Mouse (Mus musculus): ENCODE measurements around the gene Tmprss12. TPM values are rescaled to one million over a fixed set of nuclear protein-coding genes. Genes with fewer than 3 reads are reported as not detected.
A peak's percentile ranks its signal among the peaks of the same experiment; 100 is the strongest.
"Not testable (repeated sequence)": the region's sequence is repeated elsewhere in the genome, so short reads cannot be mapped to it uniquely, and the experiment has no call there.

Tmprss12 gene
- total RNA-seq, 2 experiments from 2014 or later: not detected

- no peak for DNase-seq
- intact Hi-C loops (cut with DNase I): loop anchor here (5.0 to 10.0 kb wide), 2 partner anchors 58 to 296 kb away; no protein-coding TSS in a partner anchor
Observed at GRCm38 (mm10) chr15:100320295-100320905, 39.8 kb downstream of the Tmprss12 start.

GRCm38 (mm10) chr15:100321134-100321533 lies 40.5 kb downstream of the Tmprss12 start:
- peak; percentile 58 to 64 for DNase-seq
- intact Hi-C loops (cut with DNase I): loop anchor here (5.0 to 10.0 kb wide), 2 partner anchors 59 to 296 kb away; no protein-coding TSS in a partner anchor

- DNase-seq: no peak
- intact Hi-C loops (cut with DNase I): loop anchor here (5.0 to 10.0 kb wide), 2 partner anchors 62 to 299 kb away; no protein-coding TSS in a partner anchor
Observed at GRCm38 (mm10) chr15:100324021-100324591, 43.5 kb downstream of the Tmprss12 start.

GRCm38 (mm10) chr15:100325235-100325634 lies 44.6 kb downstream of the Tmprss12 start:
- intact Hi-C loops (cut with DNase I): loop anchor here (10.0 kb wide), 1 partner anchor 300 kb away; no protein-coding TSS in a partner anchor
- no peak for DNase-seq

- intact Hi-C loops (cut with DNase I): loop anchor here (10.0 kb wide), 1 partner anchor 303 kb away; no protein-coding TSS in a partner anchor
- DNase-seq: not testable (repeated sequence)
Observed at GRCm38 (mm10) chr15:100328089-100328488, 47.5 kb downstream of the Tmprss12 start.

GRCm38 (mm10) chr15:100329336-100329735 lies 48.7 kb downstream of the Tmprss12 start:
- intact Hi-C loops (cut with DNase I): loop anchor here (10.0 kb wide), 1 partner anchor 305 kb away; no protein-coding TSS in a partner anchor
- DNase-seq: not testable (repeated sequence)

GRCm38 (mm10) chr15:100330739-100331138 lies 50.1 kb downstream of the Tmprss12 start:
- intact Hi-C loops (cut with DNase I): no loop called here
- no peak for DNase-seq

GRCm38 (mm10) chr15:100332077-100332961 lies 51.7 kb downstream of the Tmprss12 start:
- DNase-seq: peak; percentile 26 to 34
- intact Hi-C loops (cut with DNase I): not testable (repeated sequence)

GRCm38 (mm10) chr15:100334629-100335028 lies 54.0 kb downstream of the Tmprss12 start, which contains the start of gene Mettl7a3:
Mettl7a3 (plus strand) TSS chr15:100334929.
- intact Hi-C loops (cut with DNase I): loop anchor here (5.0 kb wide), 1 partner anchor 128 kb away; no protein-coding TSS in a partner anchor
- no peak for DNase-seq

- intact Hi-C loops (cut with DNase I): loop anchor here (5.0 kb wide), 1 partner anchor 125 kb away; no protein-coding TSS in a partner anchor
- not testable (repeated sequence) for DNase-seq
Observed at GRCm38 (mm10) chr15:100337328-100337727, 56.7 kb downstream of the Tmprss12 start.

GRCm38 (mm10) chr15:100337847-100338246 lies 57.2 kb downstream of the Tmprss12 start:
- peak; percentile 56 to 70 for DNase-seq
- intact Hi-C loops (cut with DNase I): loop anchor here (5.0 kb wide), 1 partner anchor 124 kb away; no protein-coding TSS in a partner anchor

GRCm38 (mm10) chr15:100341314-100341980 lies 60.8 kb downstream of the Tmprss12 start:
- DNase-seq; intact Hi-C loops (cut with DNase I): not testable (repeated sequence)

Other genes starting within 250 kb of the Tmprss12 start
- 10 to 100 TPM; 32.3 to 34.3 TPM for gene Dip2b, start 242.2 kb upstream of the Tmprss12 start, total RNA-seq (2021)
- gene Atf1, start 53.0 kb upstream of the Tmprss12 start, total RNA-seq (2021): 10 to 100 TPM; 45.8 to 52.5 TPM
- 10 to 100 TPM; 19.6 to 22.9 TPM for gene Mettl7a1, start 23.3 kb downstream of the Tmprss12 start, total RNA-seq (2021)
- gene Mettl7a3, start 54.1 kb downstream of the Tmprss12 start, total RNA-seq (2021): not detected
- not detected for gene Methig1, start 72.3 kb downstream of the Tmprss12 start, total RNA-seq (2021)
- under 1 TPM; 0.45 to 0.53 TPM for gene Mettl7a2, start 72.4 kb downstream of the Tmprss12 start, total RNA-seq (2021)
- not detected for gene Higd1c, start 83.7 kb downstream of the Tmprss12 start, total RNA-seq (2021)
- not detected for gene Gm5475, start 141.3 kb downstream of the Tmprss12 start, total RNA-seq (2021)
- 10 to 100 TPM; 45.0 to 46.7 TPM for gene Slc11a2, start 144.2 kb downstream of the Tmprss12 start, total RNA-seq (2021)
- 10 to 100 TPM; 22.3 to 44.6 TPM for gene Letmd1, start 188.2 kb downstream of the Tmprss12 start, total RNA-seq (2021)
- gene Csrnp2, start 214.7 kb downstream of the Tmprss12 start, total RNA-seq (2021): 1 to 10 TPM; 2.8 to 5.0 TPM